Mouse (Mus musculus) G1E-ER4 (cell line): ENCODE results near the gene Alkbh3. TPM values are rescaled to one million over a fixed set of nuclear protein-coding genes. Genes with fewer than 3 reads are reported as not detected.

Source experiments
- GATA1 ChIP-seq: IDR thresholded peaks from one replicate; pipeline ENCODE4 v1.8.0; 2012; ENCODE audit warnings: low read length, inconsistent platforms
- polyA plus RNA-seq: library from polyadenylated mRNA; stranded (reverse); fragments of >175 nt; gene quantifications from 2 replicates; pipeline ENCODE4 v1.2.3, GENCODE M21; 2012

Alkbh3 gene
- polyA plus RNA-seq, 1 experiment = 25.4 TPM

DNA sequence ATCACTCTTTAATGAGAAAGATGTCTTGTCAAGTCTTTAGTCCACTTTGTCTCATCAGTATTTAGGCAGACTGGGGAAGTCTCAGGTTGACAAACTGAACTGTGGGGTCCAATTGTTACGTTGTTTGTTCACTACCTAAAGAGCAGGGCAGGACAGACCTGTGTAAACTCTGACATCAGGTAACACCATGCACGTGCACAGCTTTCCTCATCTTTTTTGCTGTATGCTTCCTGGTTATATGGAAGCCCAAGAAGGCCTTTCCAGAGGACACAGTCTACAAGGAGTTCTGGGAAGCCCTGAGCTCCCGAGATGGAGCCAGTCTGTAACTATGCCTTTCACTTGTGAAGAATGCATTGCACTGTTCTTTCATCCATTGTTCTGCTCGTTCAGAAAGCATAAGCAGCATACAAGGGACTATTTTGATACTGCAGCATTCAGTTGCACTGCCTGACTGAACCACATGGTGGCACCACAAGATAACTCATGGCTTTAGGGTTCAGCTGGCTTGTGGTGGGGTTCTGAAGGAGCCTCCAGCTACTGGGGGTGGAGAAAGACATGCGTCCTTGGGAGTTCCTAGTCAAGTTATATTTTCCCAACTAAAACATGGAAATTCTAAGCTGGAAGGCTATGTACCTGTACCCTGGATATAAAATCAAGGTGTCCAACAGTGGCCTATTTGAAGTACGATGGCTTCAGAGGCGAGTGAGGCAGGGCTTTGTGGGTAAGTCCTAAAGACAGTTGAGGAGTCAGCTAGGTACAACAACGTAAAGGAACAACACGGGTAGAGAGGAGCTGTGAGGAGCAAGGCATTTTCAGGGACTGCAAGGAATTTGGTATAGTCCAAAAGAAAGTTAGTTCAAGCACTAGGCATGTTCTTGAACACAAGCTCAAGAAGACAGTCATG, 25.1 kb upstream of the Alkbh3 start:
- no peak for TF ChIP-seq GATA1

DNA sequence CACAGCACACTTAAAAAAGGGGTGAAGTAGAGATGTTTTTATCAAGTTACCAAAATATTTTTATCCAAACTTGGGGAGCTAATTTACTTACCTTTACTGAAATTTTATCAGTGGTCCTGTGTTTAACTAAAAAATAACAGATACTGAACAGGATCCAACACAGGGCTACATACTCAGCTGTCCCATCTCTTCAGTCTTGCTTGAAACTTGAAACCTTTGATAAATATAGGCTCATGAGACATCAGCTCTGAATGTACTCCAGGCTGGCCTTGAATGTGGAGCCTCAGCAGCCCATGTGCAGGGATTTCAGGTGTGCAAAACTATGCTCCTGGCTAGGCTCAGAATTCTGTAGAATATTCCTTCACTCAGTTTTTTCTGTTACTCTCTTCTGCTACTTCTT, 20.0 kb upstream of the Alkbh3 start:
- no peak for TF ChIP-seq GATA1

DNA sequence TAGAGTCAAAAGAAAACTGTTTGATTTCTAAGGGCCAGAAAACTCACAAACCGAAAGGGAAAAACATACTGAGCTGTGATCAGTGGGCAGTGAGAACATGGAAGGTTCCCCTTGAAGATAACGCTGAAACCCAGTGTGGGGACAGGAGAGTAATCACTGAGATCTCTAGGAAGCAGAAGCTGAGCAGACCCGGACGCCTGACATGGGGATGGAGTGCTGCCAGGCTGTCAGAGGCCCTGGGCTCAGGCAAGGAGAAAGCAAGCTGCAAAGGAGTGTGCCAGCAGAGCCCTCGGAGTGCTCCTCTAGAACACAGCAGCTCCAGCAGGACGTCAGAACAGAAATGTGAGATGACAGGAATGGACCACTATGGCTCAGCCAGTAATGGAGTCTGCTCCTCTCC, 14.0 kb upstream of the Alkbh3 start:
- TF ChIP-seq GATA1 = no peak

DNA sequence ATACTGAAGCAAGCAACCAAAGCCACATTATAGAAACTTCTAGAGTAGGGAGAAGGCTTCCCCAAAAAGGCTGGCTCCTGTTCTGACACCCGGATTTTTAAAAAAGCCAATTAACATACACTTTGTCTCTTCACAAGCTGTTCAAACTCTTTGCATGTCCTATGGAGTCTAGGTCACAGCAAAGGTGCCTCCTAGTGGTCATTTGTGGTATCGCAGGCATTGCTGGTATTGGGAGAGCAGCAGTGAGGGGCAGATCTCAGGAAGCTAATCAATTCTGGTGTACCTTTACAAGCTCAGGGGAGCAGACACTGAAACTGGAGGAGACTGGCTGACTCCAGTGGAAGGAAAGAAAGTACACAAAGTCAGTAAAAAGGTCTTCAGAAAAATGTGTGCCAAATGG, 8.3 kb downstream of the Alkbh3 start:
- no peak for TF ChIP-seq GATA1

DNA sequence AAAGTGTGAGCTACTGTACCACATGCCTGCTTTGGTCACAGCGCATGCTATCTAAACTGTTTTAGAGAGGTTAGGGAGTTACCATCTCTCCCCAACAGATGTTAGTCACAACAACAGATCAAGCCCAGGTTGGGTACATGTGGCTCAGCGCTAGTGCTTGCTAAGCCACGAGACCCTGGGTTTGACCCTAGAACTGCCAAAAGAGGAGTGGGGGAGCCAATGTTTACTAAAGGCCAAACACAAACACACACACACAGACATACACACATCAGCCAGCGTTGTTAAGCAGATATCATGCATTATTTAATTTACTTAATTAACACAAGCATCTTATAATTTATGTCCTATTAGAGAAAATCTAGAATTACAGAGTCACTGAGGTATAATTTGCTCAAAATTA, 8.7 kb downstream of the Alkbh3 start:
- no peak for TF ChIP-seq GATA1

DNA sequence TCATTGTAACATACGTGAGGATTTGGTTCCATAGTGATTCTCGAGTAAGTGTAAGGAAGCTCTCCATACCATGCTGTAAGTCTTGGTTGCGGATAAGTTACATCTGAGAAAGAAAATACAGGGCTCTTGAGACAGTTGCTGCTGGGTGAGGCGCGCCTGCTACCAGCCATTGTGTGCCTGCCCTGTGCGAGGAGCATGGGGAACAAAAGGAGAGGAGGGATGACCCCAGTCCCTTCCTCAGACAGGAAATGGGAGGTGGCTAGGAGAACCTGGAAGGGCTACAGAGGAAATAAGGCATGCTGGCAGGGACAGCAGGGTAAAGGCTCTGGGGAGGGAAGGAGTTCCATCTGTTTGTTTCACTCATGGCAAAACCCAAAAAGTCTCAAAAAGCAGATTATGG, 9.2 kb downstream of the Alkbh3 start:
- TF ChIP-seq GATA1 = no peak

DNA sequence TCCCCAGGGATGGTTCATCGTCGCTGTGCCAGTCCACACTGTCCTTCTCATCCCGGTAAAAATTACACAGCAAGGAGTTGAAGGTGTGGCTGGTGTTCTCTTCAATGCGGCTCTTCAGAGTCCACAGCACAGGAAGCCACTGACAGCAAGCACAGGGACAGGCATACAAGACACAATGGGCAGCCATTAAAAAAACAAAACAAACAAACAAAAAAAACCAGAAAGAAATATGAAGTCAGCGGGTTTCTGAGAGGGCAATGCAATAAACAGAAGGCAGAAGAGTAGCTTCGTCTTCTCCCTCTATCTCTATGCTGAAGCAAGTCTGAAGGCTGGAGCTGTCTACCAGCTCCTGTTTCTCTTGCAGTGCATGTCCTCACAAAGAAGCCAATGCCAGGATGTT, 14.4 kb downstream of the Alkbh3 start, which contains the start of gene Gm27027:
Gm27027 (minus strand) TSS at position 101 of the 400 bp plus-strand sequence.
- no peak for TF ChIP-seq GATA1

DNA sequence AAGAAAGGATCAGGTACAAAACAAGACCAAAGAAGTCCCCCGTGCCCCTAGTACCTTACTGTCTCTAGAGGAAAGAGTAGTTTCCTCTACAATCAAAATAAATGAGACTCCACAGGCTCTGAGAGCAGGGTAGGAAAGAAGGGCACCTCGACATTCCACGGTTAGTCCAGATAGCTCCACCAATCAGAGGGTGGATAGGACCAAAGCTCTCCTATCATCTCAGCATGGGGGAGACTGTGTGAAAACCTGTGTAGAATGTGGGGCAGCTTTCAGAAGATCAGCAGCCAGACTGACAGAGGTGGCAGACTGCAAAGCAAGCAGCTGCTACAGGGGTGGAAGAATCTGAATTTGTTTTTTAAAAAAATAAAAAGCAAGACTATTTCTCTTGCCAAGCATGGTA, 17.8 kb downstream of the Alkbh3 start:
- no peak for TF ChIP-seq GATA1

DNA sequence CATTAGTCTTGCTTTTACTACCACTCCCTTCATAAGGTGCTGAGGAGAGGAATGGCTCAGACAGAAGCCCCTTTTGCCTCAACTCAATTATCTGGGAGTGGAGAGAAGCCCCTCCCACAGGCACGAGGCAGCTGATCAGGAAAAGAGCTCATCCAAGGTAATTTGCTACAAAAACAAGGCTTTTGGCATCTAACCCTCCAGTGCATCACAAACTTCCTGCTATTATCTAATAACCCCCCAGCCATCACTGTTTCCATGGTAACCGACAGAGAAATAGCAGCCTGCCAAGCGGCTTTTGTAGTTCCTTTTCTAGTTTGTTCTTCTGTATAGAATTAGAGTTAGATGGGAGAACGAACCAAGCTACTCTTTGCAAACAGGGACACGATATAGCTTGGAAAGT, 18.3 kb downstream of the Alkbh3 start:
- no peak for TF ChIP-seq GATA1

DNA sequence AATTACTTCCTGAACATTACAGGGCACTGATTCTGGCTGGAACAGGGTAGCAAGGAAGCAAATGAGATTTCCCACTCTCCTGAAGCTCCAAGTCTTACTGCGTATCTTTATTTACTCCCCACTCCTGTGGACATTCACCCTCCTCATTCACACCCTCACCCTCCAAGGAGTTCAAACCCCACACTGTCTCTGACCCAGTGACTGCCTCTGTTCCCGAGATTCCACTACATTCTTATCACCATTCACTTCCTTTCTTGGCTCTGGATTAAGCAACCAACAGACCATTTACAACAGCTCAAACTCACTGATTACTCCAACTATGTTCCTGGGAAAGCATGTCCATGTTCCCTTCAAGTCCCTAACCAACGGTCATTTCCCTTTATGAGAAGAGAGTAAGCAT, 19.3 kb downstream of the Alkbh3 start:
- TF ChIP-seq GATA1 = no peak

DNA sequence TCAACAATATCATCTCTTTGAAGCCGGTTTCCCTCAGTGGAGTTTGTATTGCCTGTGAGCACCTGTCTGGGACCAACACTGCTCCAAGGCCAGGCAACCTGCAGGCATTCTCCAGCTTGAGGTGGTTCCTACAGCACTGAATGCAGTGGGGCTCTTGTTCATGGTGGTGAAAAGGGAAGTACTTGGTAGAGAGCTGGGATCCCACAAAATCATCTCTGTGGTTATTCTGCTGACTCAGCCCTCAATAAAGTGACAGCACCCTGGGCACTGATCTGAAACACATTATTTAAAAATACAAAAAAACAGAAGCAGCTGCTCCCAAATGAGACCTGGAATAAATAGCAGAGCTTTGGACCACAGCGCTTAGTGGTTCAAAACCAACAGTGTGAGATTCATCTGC, 22.2 kb downstream of the Alkbh3 start:
- TF ChIP-seq GATA1 = no peak

DNA sequence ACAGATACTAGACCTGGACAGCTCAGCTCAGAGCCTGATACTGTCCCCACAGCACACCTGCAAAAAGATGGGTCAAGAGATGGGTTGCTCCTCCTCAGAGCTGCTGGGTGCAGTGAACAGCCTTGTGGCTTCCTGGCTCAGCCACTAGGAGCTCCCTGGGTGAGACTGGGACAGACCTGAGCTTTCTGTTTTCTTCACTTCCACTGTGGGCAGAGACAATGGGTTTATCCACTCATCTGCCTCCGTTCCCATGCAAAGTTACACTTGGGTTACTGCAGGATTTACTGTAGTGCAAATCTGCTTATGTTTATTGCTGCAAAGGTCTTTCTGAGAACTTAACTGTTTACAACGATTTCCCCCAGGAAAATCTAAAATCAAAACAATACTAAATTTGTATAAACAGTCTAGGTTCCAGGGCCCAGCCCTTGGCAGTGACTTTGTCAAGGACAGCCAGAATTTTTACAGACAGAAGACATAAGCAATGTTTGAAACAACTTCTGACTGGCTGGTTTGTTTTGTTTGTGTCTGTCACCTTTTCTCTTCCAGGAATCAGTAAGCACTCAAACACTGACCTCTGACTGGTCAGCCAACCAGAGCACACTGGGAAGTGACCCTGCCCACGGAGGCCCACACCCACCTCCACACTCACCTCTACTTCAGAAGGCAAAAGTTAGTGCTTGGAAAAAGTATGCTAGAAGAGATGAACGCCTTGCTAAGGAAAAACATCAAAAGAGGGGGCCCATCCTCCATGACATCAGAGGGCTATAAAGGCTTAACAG, 28.0 kb downstream of the Alkbh3 start:
- TF ChIP-seq GATA1 = no peak

DNA sequence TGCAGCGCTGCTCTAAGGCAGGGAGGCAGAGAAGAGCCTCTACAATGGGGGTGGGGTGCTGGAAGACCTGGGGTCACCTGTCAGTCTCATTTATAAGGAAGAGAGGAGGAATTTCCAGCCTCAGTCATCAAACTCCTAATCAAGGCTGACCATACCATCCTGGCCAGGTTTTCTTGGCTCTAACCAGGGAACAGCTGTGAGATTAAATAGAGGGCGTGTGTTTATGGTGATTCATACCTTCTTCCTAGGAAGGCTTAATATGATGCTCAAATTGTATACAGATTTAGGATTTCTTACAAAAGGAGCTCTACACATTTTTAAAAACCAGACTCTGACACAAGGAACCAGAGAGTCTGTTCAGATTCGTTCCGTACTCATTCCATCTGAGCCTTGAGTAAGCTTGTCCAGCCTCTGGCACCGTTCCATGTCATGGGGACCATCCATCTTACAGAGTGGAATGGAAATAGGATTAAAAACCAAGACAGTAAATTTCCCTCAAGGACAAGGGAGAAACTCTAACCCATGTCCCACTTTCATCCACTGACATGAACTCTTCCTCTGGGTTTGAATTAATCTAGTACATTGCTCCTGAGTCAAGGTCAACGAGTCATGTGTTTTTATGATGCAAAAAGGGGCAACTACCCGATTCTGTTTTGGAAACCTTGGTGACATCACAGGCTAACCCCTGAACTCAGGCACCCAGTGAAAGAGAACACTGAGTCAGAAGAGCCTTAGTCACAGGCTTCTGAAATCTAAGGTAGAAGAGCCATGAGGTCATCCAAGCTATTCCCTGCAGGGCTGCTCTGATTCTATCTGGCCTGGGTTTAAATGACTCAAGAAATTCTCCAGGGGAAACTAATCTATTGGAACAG, 31.1 kb downstream of the Alkbh3 start:
- no peak for TF ChIP-seq GATA1

DNA sequence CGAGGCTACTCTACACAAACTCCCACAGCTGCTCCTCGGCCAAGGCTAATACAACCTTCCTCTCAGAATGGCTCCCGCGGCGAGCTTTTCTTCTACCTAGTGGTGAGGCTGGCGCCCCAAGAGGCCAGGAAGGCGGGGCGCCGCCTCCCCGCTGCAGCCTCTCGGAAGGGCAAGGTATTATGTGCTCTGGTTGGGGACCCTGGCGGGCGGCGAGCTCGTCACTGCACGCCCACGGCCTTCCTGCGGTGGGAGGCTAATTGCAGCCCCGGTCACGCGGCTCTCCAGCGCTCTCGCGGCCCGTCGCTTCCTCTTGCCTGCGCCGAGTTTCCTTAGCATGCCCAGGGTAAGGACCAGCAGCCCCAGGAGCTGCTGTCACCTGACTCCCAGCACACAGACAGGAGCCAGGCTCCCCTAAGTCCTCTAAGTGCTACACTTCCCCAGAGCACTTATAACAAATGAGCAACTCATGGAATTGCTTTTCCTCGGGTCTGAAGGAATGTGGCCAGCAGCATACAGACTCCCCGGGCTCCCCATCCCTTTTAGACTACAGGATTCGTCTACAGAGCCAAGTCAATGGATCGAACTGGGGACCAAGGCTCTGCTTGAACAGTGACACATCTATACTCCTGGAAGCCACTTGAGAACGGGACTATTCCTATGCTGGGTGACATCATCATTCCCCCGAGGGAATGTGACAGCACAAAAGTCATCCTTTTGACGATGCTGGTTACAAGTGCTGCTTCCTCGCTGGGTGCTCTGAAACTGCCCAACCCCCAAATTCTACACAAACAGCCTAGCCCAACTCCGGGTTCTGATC, 34.0 kb downstream of the Alkbh3 start:
- no peak for TF ChIP-seq GATA1
